Mouse (Mus musculus) CD4-positive, CD25-positive, alpha-beta regulatory T cell, adult 2 months (primary cell): ENCODE measurements at regions not wholly inside any gene's neighbourhood (a gene's known extent, or its start where the extent isn't known, plus 50 kb on each side); places are given as distances from the start of the nearest gene placed in this dataset.

ENCODE experiments used
- DNase-seq: peaks from one replicate; pipeline ENCODE4 v3.0.0-alpha.2; 2012; ENCODE audit warnings: low read depth, low spot score

DNA sequence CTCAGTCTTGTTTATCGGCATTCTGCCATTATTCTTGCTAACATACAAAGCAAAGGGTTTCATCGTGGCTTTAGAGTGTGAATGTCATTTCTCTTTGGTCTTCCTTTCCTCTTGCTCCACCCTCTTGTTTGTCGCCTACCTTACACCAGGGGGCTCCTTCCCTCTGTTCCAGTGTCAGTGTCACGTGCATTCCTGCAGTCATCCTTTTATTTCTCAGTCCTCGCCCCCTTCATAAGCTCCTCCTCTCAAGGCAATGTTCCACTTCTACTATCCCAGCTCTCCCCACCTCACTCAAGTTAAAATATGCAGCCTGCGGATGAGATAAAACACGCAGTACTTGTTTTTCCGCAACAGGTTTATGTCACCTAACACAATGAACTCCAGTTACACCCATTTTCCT is 489.8 kb upstream of the Arpp21 start:
- no peak for DNase-seq

DNA sequence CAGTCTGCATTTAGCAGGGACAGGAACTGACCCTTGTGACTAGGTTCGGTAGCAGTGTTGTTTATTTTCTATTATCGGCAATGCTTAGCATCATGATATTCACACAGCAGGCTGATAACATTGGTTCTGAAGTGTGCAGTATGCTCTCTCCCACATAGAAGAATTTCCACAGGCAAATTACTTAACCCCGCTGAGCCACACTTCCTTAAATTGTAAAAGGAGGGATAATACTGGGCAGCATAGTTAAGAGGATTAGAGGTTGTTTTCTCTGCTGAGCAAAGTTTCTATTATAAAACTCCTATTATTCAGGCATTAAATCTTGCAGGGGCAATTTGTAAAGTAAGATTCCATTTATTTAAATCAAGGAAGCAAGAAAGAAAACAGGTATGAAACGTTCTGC is 489.4 kb upstream of the Arpp21 start:
- DNase-seq = no peak

DNA sequence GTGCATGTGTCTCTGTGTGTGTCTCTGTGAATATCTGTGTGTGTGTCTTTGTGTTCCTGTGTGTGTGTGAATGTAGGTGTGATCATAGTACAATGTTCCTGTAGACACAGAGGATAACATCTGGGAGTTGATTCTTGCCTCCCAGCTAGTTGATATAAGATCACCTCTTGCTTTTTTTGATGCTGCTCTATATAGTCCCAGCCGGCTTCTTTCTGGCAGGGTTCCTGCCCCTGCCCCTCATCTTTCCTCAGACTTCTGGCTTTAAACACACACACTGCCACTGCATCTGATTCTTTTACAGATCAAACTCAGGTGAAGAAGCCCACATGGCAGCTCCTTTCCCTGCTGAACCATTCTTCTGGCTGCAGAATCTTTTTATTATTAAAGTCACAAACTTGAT is 487.6 kb upstream of the Arpp21 start:
- DNase-seq = no peak

DNA sequence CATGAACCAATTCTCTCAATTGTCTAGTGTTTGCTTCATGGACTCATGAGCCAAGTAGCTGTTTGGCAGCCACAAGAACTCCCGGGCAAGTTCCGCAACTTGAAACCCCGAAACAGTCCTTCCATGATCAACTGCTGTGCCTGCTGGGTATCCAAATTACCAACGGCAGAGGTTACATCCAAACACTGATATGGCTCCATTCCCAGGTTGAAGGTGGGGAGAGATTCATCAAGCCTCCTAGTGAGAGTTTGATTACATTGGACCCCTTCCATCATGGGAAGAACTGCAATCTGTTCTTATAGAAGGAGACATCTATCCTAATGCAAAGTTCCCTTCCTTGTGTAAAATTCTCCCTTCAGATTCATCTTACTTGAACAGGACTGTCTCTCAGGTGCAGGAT is 486.8 kb upstream of the Arpp21 start:
- DNase-seq = no peak

DNA sequence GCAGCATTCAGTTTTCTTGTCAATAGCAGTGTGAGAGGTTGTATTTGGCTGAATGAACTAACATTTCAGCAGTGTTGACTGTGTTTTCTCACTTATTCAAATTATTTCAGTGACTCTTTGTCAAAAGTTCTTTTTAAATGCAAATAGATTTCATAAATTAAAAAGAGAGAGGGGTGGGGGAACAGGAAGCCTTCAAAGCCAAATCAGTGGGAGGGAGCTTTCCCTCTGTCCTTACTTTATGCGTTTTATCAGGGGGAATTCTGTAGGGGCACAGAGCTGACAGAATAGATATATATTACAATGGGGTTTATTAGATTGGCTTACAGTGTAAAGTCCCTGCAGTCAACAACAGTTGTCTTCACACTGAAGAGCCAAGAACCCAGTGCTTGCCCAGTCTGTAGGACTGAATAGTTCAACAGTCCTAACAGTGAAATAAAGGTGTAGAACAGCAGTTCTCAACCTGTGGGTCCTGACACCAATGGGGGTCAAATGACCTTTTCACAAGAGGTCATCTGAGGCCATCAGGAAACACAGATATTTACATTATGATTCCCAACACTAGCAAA is 479.5 kb upstream of the Arpp21 start:
- no peak for DNase-seq

DNA sequence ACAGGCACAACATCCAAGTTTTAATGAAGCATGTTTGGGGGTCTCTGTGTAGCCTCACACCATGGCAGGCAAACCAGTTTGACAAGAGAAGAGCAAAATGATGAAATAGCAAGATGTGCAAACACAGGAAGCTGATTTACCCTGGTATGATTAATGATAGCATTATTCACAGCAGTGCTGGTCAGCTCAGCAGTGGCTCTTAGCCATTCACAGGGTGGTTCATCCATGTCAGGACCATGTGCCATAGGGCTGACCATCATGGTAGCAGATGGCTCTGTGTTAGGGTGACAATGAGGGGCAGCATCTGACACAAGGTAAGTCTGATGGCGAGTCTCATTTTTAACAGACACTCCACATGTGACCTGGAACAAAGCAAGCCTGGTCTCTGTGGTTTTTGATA is 443.1 kb upstream of the Arpp21 start:
- DNase-seq = no peak

DNA sequence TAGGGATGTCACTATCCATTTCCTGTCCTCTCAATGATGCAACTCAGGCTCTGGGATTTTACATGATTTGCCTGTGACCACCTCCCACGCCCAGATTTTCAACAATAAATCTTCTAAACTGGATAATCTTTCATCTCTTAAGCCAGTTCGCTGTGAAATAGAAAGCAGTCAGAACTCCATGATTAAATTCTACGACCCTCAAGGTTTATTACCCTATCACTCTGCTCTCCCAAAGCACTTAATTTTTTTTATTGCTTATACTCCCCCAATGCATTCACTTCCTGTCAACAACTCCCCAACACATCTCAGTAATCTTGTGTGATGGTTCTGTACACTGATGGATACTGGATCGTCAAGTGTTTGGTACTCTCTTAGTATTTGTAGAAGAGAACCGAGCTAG is 439.5 kb upstream of the Arpp21 start:
- DNase-seq = no peak
